Mouse (Mus musculus) liver, embryonic 14.5 days (tissue): Measurements from ENCODE around the gene Dok4.

Experiments
- CTCF ChIP-seq: IDR thresholded peaks from 2 replicates; pipeline ENCODE4 v1.5.1; 2016; ENCODE audit warnings: antibody characterized with exemption, low read depth, control low read depth
- EP300 ChIP-seq: IDR thresholded peaks from 2 replicates; pipeline ENCODE4 v1.6.1; 2016; ENCODE audit warnings: antibody characterized with exemption, low read depth

GRCm38 (mm10) chr8:94917851-94918495 lies 41.8 kb upstream of the Dok4 start, which contains the start of gene Ccdc102a:
- no peak for TF ChIP-seq CTCF
- TF ChIP-seq EP300 = no peak
